Mouse (Mus musculus) thymus, adult 2 months (tissue): ENCODE measurements around the gene Haus8. TPM values are rescaled to one million over a fixed set of nuclear protein-coding genes. Genes with fewer than 3 reads are reported as not detected.

Source experiments
- DNase-seq: peaks from one replicate; pipeline ENCODE4 v3.0.0; 2021
- H3K27ac ChIP-seq: fragments of 200-500 bp; 2 replicates; pipeline ENCODE4 v1.5.1; 2012; ENCODE audit warnings: low read length, control low read depth; ENCODE audit not compliant: control insufficient read depth, insufficient read depth
- H3K27me3 ChIP-seq: fragments of 200-500 bp; 2 replicates; pipeline ENCODE4 v1.6.1; 2012; ENCODE audit warnings: mild to moderate bottlenecking, low read length, moderate library complexity, mixed read lengths; ENCODE audit not compliant: control insufficient read depth, insufficient read depth
- H3K36me3 ChIP-seq: fragments of 200-500 bp; 2 replicates; pipeline ENCODE4 v1.6.1; 2012; ENCODE audit warnings: mild to moderate bottlenecking, low read length, moderate library complexity; ENCODE audit not compliant: control insufficient read depth, insufficient read depth
- H3K4me1 ChIP-seq: fragments of 200-500 bp; replicated peaks from 2 replicates; pipeline ENCODE4 v1.6.1; 2012; ENCODE audit warnings: low read length; ENCODE audit not compliant: control insufficient read depth, insufficient read depth
- H3K4me3 ChIP-seq: fragments of 200-500 bp; 2 replicates; pipeline ENCODE4 v1.5.1; 2012; ENCODE audit warnings: mild to moderate bottlenecking, low read length, control low read depth, moderate library complexity; ENCODE audit not compliant: control insufficient read depth, insufficient read depth
- CTCF ChIP-seq: fragments of 200-500 bp; IDR thresholded peaks from 2 replicates; pipeline ENCODE4 v1.5.1; 2012; ENCODE audit warnings: mild to moderate bottlenecking, control low read depth, low read length, moderate library complexity, borderline replicate concordance; ENCODE audit not compliant: control insufficient read depth, poor library complexity, insufficient read depth; ENCODE audit errors: extremely low read depth
- POLR2A ChIP-seq: fragments of 200-500 bp; IDR thresholded peaks from 2 replicates; pipeline ENCODE4 v1.6.1; 2012; ENCODE audit warnings: mild to moderate bottlenecking, low read length, control low read depth, moderate library complexity; ENCODE audit not compliant: control insufficient read depth, poor library complexity, insufficient read depth; ENCODE audit errors: extremely low read depth
- whole genome bisulfite sequencing: fragments of 180-500 bp; shearing (Covaris S2); methylation state at CpG from one replicate; pipeline ENCODE4 v1.1.7; 2018; 5-methylcytosine and 5-hydroxymethylcytosine counted together
- polyA plus RNA-seq: library from polyadenylated mRNA; depleted of rRNA; stranded (reverse); fragments of >200 nt; gene quantifications from 2 replicates; pipeline ENCODE4 v1.2.3, GENCODE M21; 2012

Gene Haus8
- polyA plus RNA-seq, 1 experiment, result 17.7 TPM

GRCm38 (mm10) chr8:71312700-71313099, 40.0 kb upstream of the Haus8 start:
- Histone ChIP-seq H3K27me3 (no peaks in the 10 kb centered on the region), H3K36me3 (peaks cover 6% of the 10 kb centered on the region; the same call in 1 of the 2 replicates), H3K4me1 (peaks cover 4% of the 10 kb centered on the region; the same call in 1 of the 2 replicates), H3K4me3 (no peak overlapping the region), H3K27ac (no peak overlapping the region)
- TF ChIP-seq CTCF (no peak), POLR2A (no peak)
- DNase-seq, result no peak
- 95% methylated on average over 1 of the region's 1 CpGs for WGBS

GRCm38 (mm10) chr8:71310446-71310845, 37.7 kb upstream of the Haus8 start:
- peaks cover 4% of the 10 kb centered on the region; the same call in 1 of the 2 replicates for H3K4me1 ChIP-seq
- no peak overlapping the region for H3K4me3 ChIP-seq
- 85% methylated on average over 6 of the region's 6 CpGs for WGBS
- no peaks in the 10 kb centered on the region; the same call in 1 of the 2 replicates for H3K36me3 ChIP-seq
- DNase-seq, result no peak
- TF ChIP-seq POLR2A (no peak), CTCF (no peak)
- no peak overlapping the region for H3K27ac ChIP-seq
- no peaks in the 10 kb centered on the region for H3K27me3 ChIP-seq

GRCm38 (mm10) chr8:71307913-71308312, 35.2 kb upstream of the Haus8 start:
- peaks cover 4% of the 10 kb centered on the region; the same call in 1 of the 2 replicates for H3K4me1 ChIP-seq
- H3K4me3 ChIP-seq, result no peak overlapping the region
- TF ChIP-seq POLR2A, result no peak
- TF ChIP-seq CTCF, result no peak
- WGBS, result 93% methylated on average over 4 of the region's 4 CpGs
- no peaks in the 10 kb centered on the region for H3K36me3 ChIP-seq
- H3K27me3 ChIP-seq, result no peaks in the 10 kb centered on the region
- no peak overlapping the region for H3K27ac ChIP-seq
- DNase-seq, result no peak

- H3K27ac ChIP-seq, result no peak overlapping the region
These were observed 34.6 kb upstream of the Haus8 start for GRCm38 (mm10) chr8:71307371-71307770.

GRCm38 (mm10) chr8:71305988-71306387, 33.3 kb upstream of the Haus8 start:
- Histone ChIP-seq H3K4me1 (peaks cover 4% of the 10 kb centered on the region; the same call in 1 of the 2 replicates), H3K4me3 (no peak overlapping the region), H3K36me3 (no peaks in the 10 kb centered on the region), H3K27ac (no peak overlapping the region), H3K27me3 (no peaks in the 10 kb centered on the region)
- no peak for DNase-seq
- WGBS, result 87% methylated on average over 1 of the region's 1 CpGs
- TF ChIP-seq CTCF (no peak), POLR2A (no peak)

More at GRCm38 (mm10) chr8:71307371-71307770, 34.6 kb upstream of the Haus8 start:
- no peak overlapping the region for H3K4me3 ChIP-seq
- 32% methylated on average over 1 of the region's 1 CpGs for WGBS
- H3K36me3 ChIP-seq, result no peaks in the 10 kb centered on the region
- no peak for DNase-seq
- H3K27me3 ChIP-seq, result no peaks in the 10 kb centered on the region
- TF ChIP-seq CTCF (no peak), POLR2A (no peak)
- H3K4me1 ChIP-seq, result peaks cover 4% of the 10 kb centered on the region; the same call in 1 of the 2 replicates

- no peaks in the 10 kb centered on the region for H3K27me3 ChIP-seq
- 74% methylated on average over 1 of the region's 1 CpGs for WGBS
- no peak for DNase-seq
- TF ChIP-seq CTCF, result no peak
- no peak for TF ChIP-seq POLR2A
- H3K36me3 ChIP-seq, result no peaks in the 10 kb centered on the region
- no peaks in the 10 kb centered on the region for H3K4me1 ChIP-seq
- H3K27ac ChIP-seq, result no peak overlapping the region
- H3K4me3 ChIP-seq, result no peak overlapping the region
These were observed 30.9 kb upstream of the Haus8 start for GRCm38 (mm10) chr8:71303632-71304031.

GRCm38 (mm10) chr8:71302788-71303187, 30.1 kb upstream of the Haus8 start:
- whole genome bisulfite sequencing, result 97% methylated on average over 1 of the region's 1 CpGs
- no peaks in the 10 kb centered on the region for H3K27me3 ChIP-seq
- no peak overlapping the region for H3K27ac ChIP-seq
- no peak overlapping the region for H3K4me3 ChIP-seq
- no peak for DNase-seq
- no peaks in the 10 kb centered on the region for H3K36me3 ChIP-seq
- H3K4me1 ChIP-seq, result no peaks in the 10 kb centered on the region
- no peak for TF ChIP-seq POLR2A
- TF ChIP-seq CTCF, result no peak
